Mouse (Mus musculus) limb, embryonic 10.5 days (tissue): ENCODE results near the gene Gm7073. TPM values are rescaled to one million over a fixed set of nuclear protein-coding genes. Genes with fewer than 3 reads are reported as not detected.

Experiments
- DNase-seq: peaks from one replicate; pipeline ENCODE4 v3.0.0-alpha.2; 2017; ENCODE audit warnings: low spot score
- H3K27ac ChIP-seq: fragments of 300-500 bp; sonication (generic); 2 replicates; pipeline ENCODE4 v1.5.1; 2016; ENCODE audit warnings: mild to moderate bottlenecking
- H3K27me3 ChIP-seq: fragments of 300-500 bp; sonication (generic); 2 replicates; pipeline ENCODE4 v1.6.1; 2016; ENCODE audit warnings: low read depth, mild to moderate bottlenecking; ENCODE audit not compliant: poor library complexity, severe bottlenecking
- H3K36me3 ChIP-seq: fragments of 300-500 bp; sonication (generic); 2 replicates; pipeline ENCODE4 v1.6.1; 2016; ENCODE audit warnings: mild to moderate bottlenecking, moderate library complexity
- H3K4me1 ChIP-seq: fragments of 300-500 bp; sonication (generic); 2 replicates; pipeline ENCODE4 v1.6.1; 2016
- H3K4me3 ChIP-seq: fragments of 300-500 bp; sonication (generic); 2 replicates; pipeline ENCODE4 v1.5.1; 2016; ENCODE audit warnings: mild to moderate bottlenecking, moderate library complexity
- H3K9me3 ChIP-seq: fragments of 300-500 bp; sonication (generic); replicated peaks from 2 replicates; pipeline ENCODE4 v1.6.1; 2016; ENCODE audit warnings: mild to moderate bottlenecking
- WGBS: fragments of 180-500 bp; shearing (Covaris S2); methylation state at CpG from one replicate; pipeline ENCODE4 v1.1.7; 2016; 5-methylcytosine and 5-hydroxymethylcytosine counted together
- microRNA counts: library from miRNA; unstranded; fragments of <30 nt; microRNA quantifications from one replicate; lab custom pipeline; 2017
- microRNA-seq: library from miRNA; unstranded; fragments of <30 nt; microRNA quantifications from one replicate; pipeline ENCODE4, GENCODE M21; 2017
- polyA plus RNA-seq: library from polyadenylated mRNA; unstranded; fragments of >200 nt; fragmentation: Nextera tagmentation; extraction: Ambion mirVana; gene quantifications from 2 replicates; pipeline ENCODE4 v1.2.1, GENCODE M21; 2016

Gene Gm7073
- polyA plus RNA-seq, 1 experiment from 2014 or later: not detected

GRCm38 (mm10) chrX:60414563-60415111, 124.4 kb downstream of the Gm7073 start:
- no peak overlapping the region for H3K27ac ChIP-seq
- WGBS: 68% methylated on average over 4 of the region's 4 CpGs
- H3K4me3 ChIP-seq: no peak overlapping the region
- H3K27me3 ChIP-seq: no peaks in the 10 kb centered on the region
- no peaks in the 10 kb centered on the region for H3K4me1 ChIP-seq
- H3K9me3 ChIP-seq: no peaks in the 10 kb centered on the region
- DNase-seq: no peak
- H3K36me3 ChIP-seq: no peaks in the 10 kb centered on the region

GRCm38 (mm10) chrX:60405681-60406080, 133.4 kb downstream of the Gm7073 start:
- Histone ChIP-seq H3K27ac (no peak overlapping the region), H3K27me3 (peaks cover 24% of the 10 kb centered on the region), H3K36me3 (no peaks in the 10 kb centered on the region), H3K4me3 (no peak overlapping the region), H3K9me3 (no peaks in the 10 kb centered on the region), H3K4me1 (0 out of 2 replicates have a peak, but pooled peaks cover 2% of the 10 kb centered on the region)
- WGBS: 65% methylated on average over 4 of the region's 4 CpGs
- DNase-seq: no peak

DNA sequence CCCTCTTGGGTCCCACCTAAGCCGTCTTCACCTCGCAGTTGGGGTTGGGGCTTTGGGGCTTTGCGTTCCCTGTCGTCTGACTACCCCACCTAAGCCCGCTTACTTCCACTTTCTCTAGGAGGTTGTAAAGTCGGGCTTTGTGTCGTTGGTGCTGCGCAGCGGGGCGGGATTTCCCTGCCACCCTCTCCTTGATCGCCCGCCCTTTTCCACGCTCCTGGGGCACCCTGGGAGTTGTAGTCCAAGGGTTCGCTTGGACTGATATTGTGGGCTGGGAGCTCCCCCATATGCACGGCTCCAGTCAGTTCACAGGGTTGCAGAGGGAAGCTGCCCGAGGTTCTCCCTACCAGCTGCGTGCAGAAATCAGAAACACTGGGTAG, 134.4 kb downstream of the Gm7073 start:
- H3K4me3 ChIP-seq: peak overlapping the region; percentile 68
- 12% methylated on average over 17 of the region's 17 CpGs for WGBS
- H3K36me3 ChIP-seq: no peaks in the 10 kb centered on the region
- H3K27ac ChIP-seq: peak overlapping the region; percentile 97
- H3K9me3 ChIP-seq: no peaks in the 10 kb centered on the region
- H3K4me1 ChIP-seq: 0 out of 2 replicates have a peak, but pooled peaks cover 2% of the 10 kb centered on the region
- peak; percentile 81 for DNase-seq
- peaks cover 24% of the 10 kb centered on the region for H3K27me3 ChIP-seq

- peak overlapping the region; percentile 68 for H3K4me3 ChIP-seq
- peak overlapping the region; percentile 97 for H3K27ac ChIP-seq
- H3K9me3 ChIP-seq: no peaks in the 10 kb centered on the region
- 12% methylated on average over 91 of the region's 126 CpGs for WGBS
- H3K27me3 ChIP-seq: peaks cover 24% of the 10 kb centered on the region
- peak; percentile 71 for DNase-seq
- 0 out of 2 replicates have a peak, but pooled peaks cover 2% of the 10 kb centered on the region for H3K4me1 ChIP-seq
- H3K36me3 ChIP-seq: no peaks in the 10 kb centered on the region
Measured at GRCm38 (mm10) chrX:60403764-60404667, 135.0 kb downstream of the Gm7073 start.

DNA sequence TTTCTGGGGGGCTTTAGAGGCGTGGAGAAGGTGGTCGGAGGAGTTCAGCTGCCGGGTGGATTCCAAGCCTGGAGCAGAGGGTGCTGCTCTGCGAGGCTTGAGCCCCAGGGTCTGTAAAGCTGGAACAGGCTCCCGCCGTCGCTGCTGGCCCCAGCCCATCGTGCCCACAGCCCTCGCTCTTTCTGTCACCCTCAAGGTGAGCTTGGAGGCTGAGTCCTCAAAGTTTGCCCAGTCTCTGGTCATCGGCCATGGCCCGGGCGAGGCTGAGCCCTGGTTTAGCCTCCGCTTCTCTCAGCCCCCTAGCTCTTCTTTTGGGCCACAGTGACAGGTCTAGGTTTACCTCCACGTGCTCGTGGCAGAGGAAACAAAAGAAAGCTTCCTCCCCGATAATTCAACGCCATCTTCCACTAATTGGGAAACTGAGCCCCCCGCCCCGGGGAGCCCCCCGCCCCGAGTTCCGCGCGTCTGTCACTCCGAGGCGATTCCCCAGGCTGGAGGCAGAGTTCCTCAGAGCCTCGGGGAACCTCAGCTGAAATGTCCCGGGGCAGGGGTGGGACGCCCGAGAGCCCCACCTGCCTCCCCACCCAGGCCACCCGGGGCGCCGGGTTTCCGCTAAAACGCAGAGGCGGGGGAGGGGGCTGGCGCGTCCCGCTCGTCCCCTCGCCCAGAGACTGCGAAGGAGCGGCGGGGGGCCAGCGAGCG, 135.8 kb downstream of the Gm7073 start:
- Histone ChIP-seq H3K27me3 (peaks cover 24% of the 10 kb centered on the region), H3K9me3 (no peaks in the 10 kb centered on the region), H3K4me3 (peak overlapping the region; percentile 68), H3K4me1 (0 out of 2 replicates have a peak, but pooled peaks cover 2% of the 10 kb centered on the region), H3K36me3 (no peaks in the 10 kb centered on the region), H3K27ac (peak overlapping the region; percentile 97)
- WGBS: 19% methylated on average over 43 of the region's 46 CpGs
- DNase-seq: peak; percentile 38

- Histone ChIP-seq H3K9me3 (no peaks in the 10 kb centered on the region), H3K27me3 (no peaks in the 10 kb centered on the region), H3K36me3 (no peaks in the 10 kb centered on the region), H3K27ac (no peak overlapping the region), H3K4me1 (no peaks in the 10 kb centered on the region), H3K4me3 (no peak overlapping the region)
- 80% methylated on average over 4 of the region's 4 CpGs for WGBS
- no peak for DNase-seq
Measured at GRCm38 (mm10) chrX:60394292-60394691, 144.8 kb downstream of the Gm7073 start.

DNA sequence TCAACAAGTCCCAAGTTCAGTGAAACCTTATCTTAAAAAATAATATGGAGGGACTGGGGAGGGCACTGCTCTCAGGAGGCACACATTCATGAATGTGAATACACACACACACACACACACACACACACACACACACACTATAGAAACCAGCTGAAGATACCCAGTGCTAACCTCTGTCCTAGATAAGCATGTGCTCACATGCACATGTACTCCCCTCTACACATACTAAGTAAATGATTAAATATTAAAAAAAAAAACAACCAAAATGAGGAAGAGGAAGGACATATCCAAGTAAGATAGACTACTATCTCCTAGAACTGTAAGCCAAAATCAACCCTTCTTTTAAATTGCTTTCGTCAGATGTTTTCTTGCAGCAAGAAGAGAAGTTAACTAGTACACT, 152.2 kb downstream of the Gm7073 start:
- H3K27me3 ChIP-seq: no peaks in the 10 kb centered on the region
- no peak overlapping the region for H3K4me3 ChIP-seq
- no peak for DNase-seq
- WGBS: 93% methylated on average over 1 of the region's 1 CpGs
- no peaks in the 10 kb centered on the region for H3K9me3 ChIP-seq
- H3K36me3 ChIP-seq: no peaks in the 10 kb centered on the region
- no peaks in the 10 kb centered on the region for H3K4me1 ChIP-seq
- no peak overlapping the region for H3K27ac ChIP-seq

MicroRNAs within 50 kb of the gene (microRNA counts, 519-probe panel; counts per million panel counts)
- 684 counts per million, percentile 72 among the panel's probes with 10 or more counts for microRNA mmu-miR-505 (lab: Ali Mortazavi, UCI)

Small RNAs within 50 kb of the gene (microRNA-seq; reads per million reads assigned to microRNA genes)
- gene Mir505: 305 reads per million, percentile 62 among the genes with 10 or more reads in this experiment

Other genes with a start within 250 kb of the Gm7073 start
- gene Atp11c, start 53.4 kb upstream of the Gm7073 start, polyA plus RNA-seq: 14.3 and 15.7 TPM in 2 replicates